In genomic region chr8:84192023-84192422, GRCm38 (mm10) we compare ENCODE assay signal across 8 mouse cellular contexts. TPM values are rescaled to one million over a fixed set of nuclear protein-coding genes. Genes with fewer than 3 reads are reported as not detected.
A peak's percentile ranks its signal among the peaks of the same experiment; 100 is the strongest.
DNase-seq lines count a peak whose midpoint lies in the region; ATAC-seq and TF ChIP-seq lines count a peak whose summit lies in the region.

No protein-coding gene starts in this region.

- peak overlapping the region; percentile 80 for H3K27ac ChIP-seq in forebrain, embryonic 10.5 days

- POLR2A ChIA-PET in Patski (lab: Charles Lee): interaction anchor here (0.7 to 1.0 kb wide), 3 partner anchors 10 to 18 kb away, joined by 3 read pairs; no protein-coding TSS in a partner anchor

- DNase-seq in CD4-positive, CD25-positive, alpha-beta regulatory T cell, adult 2 months (ENCODE audit: low read depth, low spot score): peak; percentile 62
- no peak for DNase-seq in Patski (ENCODE audit: low read depth, low spot score)
- peak; percentile 55 for DNase-seq in forebrain, embryonic 10.5 days (ENCODE audit: extremely low spot score, low spot score)
- DNase-seq in heart, postnatal 25 days (ENCODE audit: low spot score): peak; percentile 85
- peak; percentile 62 to 77 for DNase-seq in kidney, postnatal 4 days
- DNase-seq in urinary bladder, adult 2 months (ENCODE audit: low spot score): peak; percentile 64
- DNase-seq in cerebellum, adult 18-20 months: no peak

- CTCF ChIA-PET in Patski (lab: Charles Lee): no interaction called here

- H3K4me3 ChIP-seq in forebrain, embryonic 10.5 days: peak overlapping the region; percentile 42

- ATAC-seq in Patski: peak; percentile 70
- peak; percentile 63 for ATAC-seq in megakaryocyte-erythroid progenitor cell, adult 5-6 weeks (replicated peaks; ENCODE audit: low FRiP score, low TSS enrichment, poor library complexity, severe bottlenecking)

- no peaks in the 10 kb centered on the region for H3K27me3 ChIP-seq in Patski
- peaks cover 39% of the 10 kb centered on the region for H3K27me3 ChIP-seq in forebrain, embryonic 10.5 days (ENCODE audit: poor library complexity, severe bottlenecking)

- no peak for TF ChIP-seq CTCF in Patski (IDR thresholded peaks at IDR 0.05)

- no peaks in the 10 kb centered on the region for H3K9me3 ChIP-seq in forebrain, embryonic 10.5 days

- WGBS in forebrain, embryonic 10.5 days: 48% methylated on average over 13 of the region's 13 CpGs

- intact Hi-C loops in heart, postnatal 25 days (cut with DNase I): no loop called here

- H3K4me1 ChIP-seq in forebrain, embryonic 10.5 days: peaks cover 34% of the 10 kb centered on the region

- no peaks in the 10 kb centered on the region for H3K36me3 ChIP-seq in forebrain, embryonic 10.5 days (replicated peaks)

- in situ Hi-C loops in Patski (cut with MboI; ENCODE audit: low pct_unique_long_range_greater_than_20kb): no loop called here

RNA-seq across cellular contexts. Expression of gene Nanos3, which starts 7.0 kb away (rescaled TPM):
- 0.81 TPM for polyA plus RNA-seq in Patski (2021)
- polyA plus RNA-seq in forebrain, embryonic 10.5 days (2016; fragmentation: Nextera tagmentation; extraction: Ambion mirVana): 2.6 and 3.7 TPM in 2 replicates
- 1 to 10 TPM in 1 of 2 experiments, under 1 TPM in 1; 0.73 to 1.4 TPM for total RNA-seq in heart, postnatal 25 days (2021)
- total RNA-seq in megakaryocyte-erythroid progenitor cell, adult 5-6 weeks (2014; fragmentation: Nextera tagmentation): 2.9 and 5.0 TPM in 2 replicates
- total RNA-seq in megakaryocyte-erythroid progenitor cell, adult 5-6 weeks (2017): not detected in 2 replicates
- 0.13 TPM in 1 of 2 replicates, not detected in the other for polyA plus RNA-seq in urinary bladder, adult 2 months (2012; rRNA removed)

RNA-seq across cellular contexts. Expression of gene 4930432K21Rik, which starts 44.2 kb away (rescaled TPM):
- 3.9 TPM for polyA plus RNA-seq in Patski (2021)
- 1.9 and 2.4 TPM in 2 replicates for polyA plus RNA-seq in forebrain, embryonic 10.5 days (2016; fragmentation: Nextera tagmentation; extraction: Ambion mirVana)
- under 1 TPM; 0.10 to 0.28 TPM for total RNA-seq in heart, postnatal 25 days (2021)
- 0.49 and 0.50 TPM in 2 replicates for total RNA-seq in megakaryocyte-erythroid progenitor cell, adult 5-6 weeks (2014; fragmentation: Nextera tagmentation)
- total RNA-seq in megakaryocyte-erythroid progenitor cell, adult 5-6 weeks (2017): 1.1 and 1.7 TPM in 2 replicates
- polyA plus RNA-seq in urinary bladder, adult 2 months (2012; rRNA removed): 0.62 and 0.74 TPM in 2 replicates

RNA-seq across cellular contexts. Expression of gene Cc2d1a, which starts 44.3 kb away (rescaled TPM):
- polyA plus RNA-seq in Patski (2021): 54.7 TPM
- polyA plus RNA-seq in forebrain, embryonic 10.5 days (2016; fragmentation: Nextera tagmentation; extraction: Ambion mirVana): 17.3 and 20.8 TPM in 2 replicates
- 10 to 100 TPM; 10.3 to 11.8 TPM for total RNA-seq in heart, postnatal 25 days (2021)
- total RNA-seq in megakaryocyte-erythroid progenitor cell, adult 5-6 weeks (2014; fragmentation: Nextera tagmentation): 8.6 and 10.7 TPM in 2 replicates
- 3.2 and 6.9 TPM in 2 replicates for total RNA-seq in megakaryocyte-erythroid progenitor cell, adult 5-6 weeks (2017)
- polyA plus RNA-seq in urinary bladder, adult 2 months (2012; rRNA removed): 18.5 and 22.3 TPM in 2 replicates

RNA-seq across cellular contexts. Expression of gene Zswim4, which starts 44.8 kb away (rescaled TPM):
- polyA plus RNA-seq in Patski (2021): 22.4 TPM
- polyA plus RNA-seq in forebrain, embryonic 10.5 days (2016; fragmentation: Nextera tagmentation; extraction: Ambion mirVana): 28.6 and 31.4 TPM in 2 replicates
- 1 to 10 TPM; 8.2 to 8.8 TPM for total RNA-seq in heart, postnatal 25 days (2021)
- 2.8 and 4.8 TPM in 2 replicates for total RNA-seq in megakaryocyte-erythroid progenitor cell, adult 5-6 weeks (2014; fragmentation: Nextera tagmentation)
- total RNA-seq in megakaryocyte-erythroid progenitor cell, adult 5-6 weeks (2017): 3.3 and 3.7 TPM in 2 replicates
- 8.6 and 9.2 TPM in 2 replicates for polyA plus RNA-seq in urinary bladder, adult 2 months (2012; rRNA removed)

RNA-seq across cellular contexts. Expression of gene D8Ertd738e, which starts 57.5 kb away (rescaled TPM):
- 227 TPM for polyA plus RNA-seq in Patski (2021)
- 386 and 390 TPM in 2 replicates for polyA plus RNA-seq in forebrain, embryonic 10.5 days (2016; fragmentation: Nextera tagmentation; extraction: Ambion mirVana)
- 100 to 1,000 TPM; 227 to 240 TPM for total RNA-seq in heart, postnatal 25 days (2021)
- total RNA-seq in megakaryocyte-erythroid progenitor cell, adult 5-6 weeks (2014; fragmentation: Nextera tagmentation): 122 and 195 TPM in 2 replicates
- total RNA-seq in megakaryocyte-erythroid progenitor cell, adult 5-6 weeks (2017): 63.7 and 94.8 TPM in 2 replicates
- 183 and 196 TPM in 2 replicates for polyA plus RNA-seq in urinary bladder, adult 2 months (2012; rRNA removed)

Comparison
In these comparisons a context has a peak if more than half of its experiments do, and no peak if none do; other contexts are left out.
1. DNase-seq: peak in CD4-positive, CD25-positive, alpha-beta regulatory T cell, adult 2 months (single experiment), forebrain, embryonic 10.5 days (single experiment), heart, postnatal 25 days (single experiment), kidney, postnatal 4 days (2 of 2) and urinary bladder, adult 2 months (single experiment); none in Patski (single experiment) and cerebellum, adult 18-20 months (0 of 2).